Mouse (Mus musculus) embryo, embryonic 10 days (tissue): Measurements from ENCODE around the gene Ltbp2.
A peak's percentile ranks its signal among the peaks of the same experiment; 100 is the strongest.

Experiments used
- DNase-seq: peaks from one replicate; pipeline ENCODE4 v3.0.0-alpha.2; 2015; ENCODE audit warnings: low spot score

The Ltbp2 gene

DNA sequence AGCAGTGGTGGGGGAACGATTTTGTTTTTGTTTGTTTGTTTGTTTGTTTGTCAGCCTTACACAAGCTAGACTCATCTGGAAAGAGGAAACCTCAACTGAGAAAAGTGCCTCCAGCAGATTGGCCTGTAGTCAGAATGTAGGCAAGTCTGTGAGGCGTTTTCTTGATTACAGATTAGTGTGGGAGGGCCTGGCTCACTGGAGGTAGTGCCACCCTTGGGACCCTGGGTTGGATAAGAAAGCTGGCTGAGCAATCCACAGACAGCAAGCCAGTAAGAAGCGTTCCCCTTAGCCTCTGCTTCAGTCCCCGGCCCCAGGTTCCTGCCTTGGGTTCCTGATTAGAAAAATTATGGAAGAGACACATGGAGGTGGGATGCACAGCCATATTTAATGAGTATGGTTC lies 36.4 kb downstream of the Ltbp2 start:
- no peak for DNase-seq

GRCm38 (mm10) chr12:84835626-84836025 lies 40.7 kb downstream of the Ltbp2 start:
- DNase-seq: no peak

GRCm38 (mm10) chr12:84834773-84835172 lies 41.6 kb downstream of the Ltbp2 start:
- DNase-seq: no peak

- no peak for DNase-seq
These were observed 44.7 kb downstream of the Ltbp2 start for GRCm38 (mm10) chr12:84831648-84832047.

- no peak for DNase-seq
These were observed 45.2 kb downstream of the Ltbp2 start for GRCm38 (mm10) chr12:84831141-84831540.

GRCm38 (mm10) chr12:84830438-84830837 lies 45.9 kb downstream of the Ltbp2 start:
- DNase-seq: no peak

GRCm38 (mm10) chr12:84829913-84830312 lies 46.4 kb downstream of the Ltbp2 start:
- DNase-seq: no peak

- DNase-seq: no peak
These were observed 47.1 kb downstream of the Ltbp2 start for GRCm38 (mm10) chr12:84829109-84829724.

GRCm38 (mm10) chr12:84827384-84827933 lies 48.9 kb downstream of the Ltbp2 start:
- no peak for DNase-seq

DNA sequence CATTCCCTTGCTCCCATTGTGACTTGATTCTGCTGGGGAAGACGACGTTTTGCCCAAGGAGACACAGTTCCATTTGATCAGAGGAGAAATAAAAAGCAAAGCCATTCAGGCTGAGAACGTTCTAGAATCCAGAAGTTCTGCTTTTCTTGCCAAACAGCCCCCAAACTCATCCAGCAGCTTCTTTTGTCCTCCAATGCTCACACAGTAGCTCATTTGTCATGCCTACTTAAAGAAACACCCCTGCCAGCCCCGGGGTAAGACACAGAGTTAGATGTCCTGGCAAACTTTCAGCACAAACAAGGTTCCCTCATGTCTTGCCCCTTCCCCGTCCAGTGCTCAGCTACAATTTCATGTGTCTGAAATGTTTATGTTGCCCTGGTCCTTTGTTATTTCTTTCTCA lies 52.1 kb downstream of the Ltbp2 start:
- no peak for DNase-seq

DNA sequence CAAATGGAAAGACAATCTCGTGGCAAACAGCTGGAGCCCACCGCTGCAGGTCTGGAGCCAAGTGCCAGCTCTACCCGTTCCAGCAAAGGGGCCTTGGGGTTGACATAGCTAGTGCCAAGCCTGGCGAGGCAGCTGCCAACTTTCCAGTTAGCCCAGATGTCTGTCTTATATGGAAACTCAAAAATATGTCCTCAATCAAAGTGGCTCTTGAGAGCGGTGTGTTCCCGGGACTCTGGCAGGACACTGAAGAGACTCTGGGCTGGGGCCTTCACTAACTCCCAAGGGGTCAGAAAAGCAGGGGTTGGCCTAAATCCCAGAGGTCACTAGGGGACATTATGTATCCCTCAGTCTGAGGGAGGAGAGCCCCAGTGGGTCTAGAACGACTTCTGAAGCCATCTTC lies 52.7 kb downstream of the Ltbp2 start:
- no peak for DNase-seq

DNA sequence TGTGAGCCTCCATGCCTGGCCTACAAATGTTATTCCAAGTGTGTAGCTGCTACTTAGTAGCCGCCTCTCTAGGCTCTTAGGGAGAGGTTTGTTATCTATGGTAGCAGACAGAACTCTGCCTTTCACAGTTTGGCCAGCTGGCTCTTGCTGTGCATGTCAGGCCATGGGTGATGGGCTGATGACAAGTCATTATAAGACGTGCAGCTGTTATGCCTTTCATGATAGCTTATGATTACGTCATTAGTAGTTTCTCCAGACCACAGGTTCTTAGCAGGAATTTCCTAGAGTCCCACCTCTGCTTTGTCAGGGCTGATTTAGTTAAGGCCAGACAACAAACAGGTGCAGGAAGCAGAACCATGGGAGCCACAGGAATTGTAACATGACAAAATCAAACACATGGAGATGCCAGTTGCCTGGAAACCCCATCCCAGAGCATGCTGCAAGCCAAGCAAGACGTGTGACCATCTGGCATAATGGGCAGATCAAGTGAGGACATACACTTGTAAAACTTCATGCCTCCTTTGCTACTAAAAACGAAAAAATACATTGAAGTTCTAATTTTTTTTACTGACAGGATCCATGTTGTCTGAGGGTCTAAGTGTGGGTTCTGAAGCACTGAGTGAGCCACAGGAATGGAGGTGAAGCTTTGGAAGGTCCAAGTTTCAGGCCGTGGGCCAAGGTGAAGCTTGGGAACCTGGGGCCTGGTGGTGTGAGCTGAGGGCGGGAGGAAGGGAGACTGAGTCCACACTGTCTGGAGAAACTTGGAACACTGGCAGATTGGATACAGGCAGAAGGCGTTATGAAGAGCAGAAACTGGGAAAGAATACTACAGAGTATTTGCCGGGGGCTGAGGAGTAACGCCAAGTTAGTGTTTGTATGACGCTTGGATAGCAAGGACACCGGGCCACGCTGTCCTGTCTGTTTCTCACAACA lies 56.8 kb downstream of the Ltbp2 start:
- peak; percentile 20 for DNase-seq

GRCm38 (mm10) chr12:84818496-84818895 lies 57.8 kb downstream of the Ltbp2 start:
- no peak for DNase-seq

GRCm38 (mm10) chr12:84814663-84815325 lies 61.5 kb downstream of the Ltbp2 start:
- DNase-seq: no peak

GRCm38 (mm10) chr12:84813773-84814172 lies 62.6 kb downstream of the Ltbp2 start:
- peak; percentile 14 for DNase-seq

GRCm38 (mm10) chr12:84812004-84812403 lies 64.3 kb downstream of the Ltbp2 start:
- peak; percentile 16 for DNase-seq

- DNase-seq: no peak
These were observed 64.8 kb downstream of the Ltbp2 start for GRCm38 (mm10) chr12:84811510-84811909.

DNA sequence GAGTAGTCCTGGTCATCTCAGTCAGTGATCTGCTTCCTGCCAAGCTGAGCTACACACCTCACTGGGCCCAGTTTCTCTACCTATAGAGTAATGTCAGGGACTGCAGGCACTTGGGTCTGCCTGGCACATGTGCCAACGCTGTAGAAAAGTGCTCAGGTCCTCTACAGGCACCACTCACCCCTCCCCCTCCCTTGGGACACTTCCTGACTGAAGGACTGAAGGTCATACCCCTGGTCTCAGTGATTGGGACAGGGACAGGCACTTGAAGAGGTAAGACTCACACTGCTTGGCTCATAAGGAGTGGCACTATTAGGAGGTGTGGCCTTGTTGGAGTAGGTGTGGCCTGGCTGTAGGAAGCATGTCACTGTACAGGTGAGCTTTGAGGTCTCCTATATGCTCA lies 65.5 kb downstream of the Ltbp2 start:
- no peak for DNase-seq

- no peak for DNase-seq
These were observed 67.3 kb downstream of the Ltbp2 start for GRCm38 (mm10) chr12:84809033-84809432.

DNA sequence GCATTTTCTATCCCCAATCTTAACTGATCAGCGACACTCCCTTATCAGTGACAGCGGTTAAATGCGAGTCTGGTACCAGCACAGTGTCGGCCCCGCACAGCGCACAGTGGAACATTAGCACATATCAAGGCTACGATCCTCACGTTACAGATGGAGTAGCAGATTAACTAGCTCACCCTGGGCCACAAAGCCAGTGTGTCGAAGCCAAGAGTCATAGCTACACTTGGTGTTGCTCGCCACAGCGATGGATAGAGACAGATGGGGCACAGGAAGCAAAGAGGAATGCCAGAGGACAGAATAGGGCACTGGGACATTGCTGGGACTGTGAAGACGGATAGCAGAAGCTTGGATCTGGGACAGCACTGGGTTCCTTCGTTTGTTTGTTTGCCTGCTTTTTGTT lies 69.0 kb downstream of the Ltbp2 start:
- DNase-seq: peak; percentile 8

DNA sequence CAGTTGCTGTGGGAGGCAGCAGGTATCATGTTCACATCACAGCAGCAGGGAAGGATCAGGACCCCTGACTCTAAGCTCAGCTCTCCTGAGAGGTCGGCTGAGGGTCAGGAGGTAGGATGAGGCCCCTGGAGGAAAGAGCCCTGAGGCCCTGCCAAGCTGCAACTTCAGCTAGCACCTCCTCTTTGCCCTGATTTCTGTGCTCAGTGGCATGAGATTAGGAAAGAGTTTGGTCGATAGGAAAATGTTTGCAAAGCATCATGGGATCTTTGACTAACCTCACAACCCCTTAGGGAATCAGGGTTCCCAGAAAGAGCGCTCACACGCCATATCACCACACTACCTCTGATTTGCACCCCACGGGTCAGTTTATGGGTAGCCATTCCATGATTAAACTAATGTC lies 69.6 kb downstream of the Ltbp2 start:
- DNase-seq: no peak

DNA sequence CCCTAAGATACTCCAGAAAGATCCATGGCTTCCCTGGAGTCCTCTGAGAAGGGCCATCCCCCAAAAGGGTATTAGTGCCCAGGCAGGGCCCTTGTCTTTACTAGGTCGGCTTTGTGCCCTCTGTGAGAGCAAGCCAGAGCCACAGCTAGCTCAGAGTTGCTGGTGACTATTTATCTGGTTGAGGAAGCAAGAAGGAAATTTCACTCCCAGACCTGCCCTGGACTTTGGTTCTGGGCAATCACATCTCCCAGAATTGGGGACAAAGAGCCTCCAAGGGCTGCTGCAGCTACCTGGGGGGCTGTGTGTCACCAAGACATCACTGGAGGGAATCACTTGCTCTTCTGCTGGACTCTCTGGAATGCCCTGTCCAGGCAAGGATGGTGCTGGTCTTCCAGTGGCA lies 70.3 kb downstream of the Ltbp2 start:
- no peak for DNase-seq
